In genomic region chr11:21219281-21219680, GRCm38 (mm10) we compare ENCODE assay signal across 16 mouse cellular contexts.
"Had no signal": no experiment of that assay in that cellular context is flagged by ENCODE, and none has a peak within 500 bp of the region (broad histone marks: within the 10 kb centered on the region; RNA-seq: fewer than 3 reads in every experiment).

No protein-coding gene starts in this region.

- H3K27me3 ChIP-seq: lung, embryonic 15.5 days; megakaryocyte, embryonic 14.5 days; midbrain, embryonic 13.5 days; midbrain, embryonic 15.5 days; neural tube, embryonic 12.5 days; stomach, embryonic 15.5 days had no signal

- H3K4me1 ChIP-seq: midbrain, embryonic 13.5 days; midbrain, embryonic 15.5 days; neural tube, embryonic 12.5 days; stomach, embryonic 15.5 days had no signal

- H3K4me2 ChIP-seq: lung, embryonic 15.5 days; midbrain, embryonic 11.5 days; midbrain, embryonic 13.5 days; midbrain, embryonic 15.5 days; neural tube, embryonic 12.5 days; stomach, embryonic 15.5 days had no signal

- H3K9me3 ChIP-seq: lung, embryonic 15.5 days; megakaryocyte, embryonic 14.5 days; midbrain, embryonic 13.5 days; midbrain, embryonic 15.5 days; neural tube, embryonic 12.5 days; stomach, embryonic 15.5 days had no signal

- H3K4me3 ChIP-seq: lung, embryonic 15.5 days; megakaryocyte, embryonic 14.5 days; midbrain, embryonic 13.5 days; midbrain, embryonic 15.5 days; neural tube, embryonic 12.5 days; stomach, embryonic 15.5 days had no signal

- DNase-seq: lung, adult 2 months; lung, postnatal 14 days; lung, postnatal 36 days; right cerebral cortex, postnatal 14 days; thymus, adult 2 months; thymus, postnatal 25 days; thymus, postnatal 4 days had no signal

- H3K9ac ChIP-seq: lung, embryonic 15.5 days; midbrain, embryonic 13.5 days; midbrain, embryonic 15.5 days; neural tube, embryonic 12.5 days; stomach, embryonic 15.5 days had no signal

- H3K27ac ChIP-seq: lung, embryonic 15.5 days; macrophage; midbrain, embryonic 13.5 days; midbrain, embryonic 15.5 days; neural tube, embryonic 12.5 days; stomach, embryonic 15.5 days; stomach, postnatal 0 days had no signal

- H3K36me3 ChIP-seq: lung, embryonic 15.5 days; midbrain, embryonic 13.5 days; midbrain, embryonic 15.5 days; neural tube, embryonic 12.5 days; stomach, embryonic 15.5 days had no signal
